Mouse (Mus musculus) embryonic fibroblast, embryonic 13.5 days (primary cell): ENCODE data around the gene Epn2. TPM values are rescaled to one million over a fixed set of nuclear protein-coding genes. Genes with fewer than 3 reads are reported as not detected.
"Not testable (repeated sequence)": the region's sequence is repeated elsewhere in the genome, so short reads cannot be mapped to it uniquely, and the experiment has no call there.

ENCODE experiments used
- H3K27ac ChIP-seq: 2 replicates; pipeline ENCODE4 v1.5.1; 2012; ENCODE audit warnings: low read length, control low read depth, inconsistent platforms; ENCODE audit not compliant: insufficient read depth
- H3K4me1 ChIP-seq: 2 replicates; pipeline ENCODE4 v1.6.1; 2011; ENCODE audit warnings: low read length; ENCODE audit not compliant: control insufficient read depth, insufficient read depth
- H3K4me3 ChIP-seq: 2 replicates; pipeline ENCODE4 v1.5.1; 2011; ENCODE audit warnings: mild to moderate bottlenecking, control low read depth, low read length; ENCODE audit not compliant: insufficient read depth
- CTCF ChIP-seq: IDR thresholded peaks from 2 replicates; pipeline ENCODE4 v1.5.1; 2011; ENCODE audit warnings: mild to moderate bottlenecking, control low read depth, low read length, moderate library complexity, borderline replicate concordance; ENCODE audit not compliant: insufficient read depth
- POLR2A ChIP-seq: IDR thresholded peaks from 2 replicates; pipeline ENCODE4 v1.6.1; 2011; ENCODE audit warnings: low read depth, mild to moderate bottlenecking, control low read depth, low read length, moderate library complexity
- polyA plus RNA-seq: library from polyadenylated mRNA; stranded (reverse); fragments of >200 nt; gene quantifications from 2 replicates; pipeline ENCODE4 v1.2.4, GENCODE M21; 2011; ENCODE audit warnings: low read depth; ENCODE audit not compliant: missing spikeins, insufficient read length

Epn2 gene
- polyA plus RNA-seq, 1 experiment, result 34.8 TPM

DNA sequence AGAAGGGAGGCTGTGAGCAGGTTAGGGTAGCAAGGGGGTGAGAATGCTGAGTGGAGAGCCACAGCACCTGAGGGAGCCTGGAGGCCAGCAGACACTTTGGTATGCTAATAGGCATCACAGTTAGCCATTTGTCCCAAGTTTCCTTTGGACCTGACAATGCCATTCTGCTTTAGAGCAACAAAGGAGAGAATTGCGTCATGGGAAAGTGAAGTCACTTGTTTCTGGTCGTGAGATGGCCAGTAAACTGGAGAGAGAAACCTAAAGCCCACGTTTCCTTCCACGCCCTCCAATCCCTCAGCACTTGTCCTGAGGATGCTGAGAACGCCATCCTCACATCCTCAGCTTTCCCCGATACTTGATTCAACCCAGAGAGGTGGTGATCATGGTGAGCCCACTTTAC, 18.9 kb upstream of the Epn2 start:
- H3K4me3 ChIP-seq, result no peak overlapping the region
- 0 out of 2 replicates have a peak, but pooled peaks cover 5% of the 10 kb centered on the region for H3K4me1 ChIP-seq
- H3K27ac ChIP-seq, result no peak overlapping the region
- TF ChIP-seq CTCF (no peak), POLR2A (no peak)

DNA sequence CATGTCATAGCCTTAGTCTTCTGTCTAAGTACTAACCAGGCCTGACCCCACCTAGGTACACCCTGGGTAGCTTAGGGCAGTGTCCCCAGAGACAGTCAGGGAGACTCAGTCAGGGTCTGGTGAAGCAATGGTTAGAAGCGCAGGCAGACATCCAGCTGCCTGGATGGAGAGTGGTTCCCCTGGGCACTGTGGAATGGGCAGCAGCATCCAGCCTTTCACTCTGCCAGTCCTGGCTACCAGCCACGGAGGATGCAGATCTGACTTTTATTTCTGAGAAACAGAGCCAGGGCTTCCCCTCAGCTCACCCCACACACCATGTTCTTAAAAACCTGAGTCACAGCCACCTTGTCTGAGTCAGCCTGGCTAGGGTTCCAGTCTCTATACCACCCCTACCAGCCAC, 18.0 kb upstream of the Epn2 start:
- Histone ChIP-seq H3K27ac (no peak overlapping the region), H3K4me1 (0 out of 2 replicates have a peak, but pooled peaks cover 5% of the 10 kb centered on the region), H3K4me3 (no peak overlapping the region)
- TF ChIP-seq CTCF (no peak), POLR2A (no peak)

DNA sequence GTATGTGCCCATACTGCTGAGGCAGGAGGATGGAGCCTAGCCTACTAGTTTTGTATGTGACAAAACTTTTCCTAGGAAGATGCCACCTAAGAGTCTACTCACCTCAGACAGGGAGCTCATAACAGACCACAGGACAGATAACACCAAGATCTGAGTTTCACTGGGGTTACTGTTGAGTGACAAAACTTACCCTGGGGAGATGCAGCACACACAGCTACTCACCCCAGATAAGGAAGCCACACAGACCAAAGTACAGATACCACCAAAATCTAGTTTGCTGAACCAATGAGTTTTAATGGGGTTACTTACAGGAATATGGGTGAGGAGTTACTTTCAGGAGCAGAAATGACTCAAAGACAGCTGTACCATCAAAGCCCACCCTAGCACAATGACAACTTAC, 13.6 kb upstream of the Epn2 start:
- TF ChIP-seq POLR2A, result no peak
- no peak for TF ChIP-seq CTCF
- Histone ChIP-seq H3K4me1 (0 out of 2 replicates have a peak, but pooled peaks cover 5% of the 10 kb centered on the region), H3K27ac (no peak overlapping the region), H3K4me3 (no peak overlapping the region)

DNA sequence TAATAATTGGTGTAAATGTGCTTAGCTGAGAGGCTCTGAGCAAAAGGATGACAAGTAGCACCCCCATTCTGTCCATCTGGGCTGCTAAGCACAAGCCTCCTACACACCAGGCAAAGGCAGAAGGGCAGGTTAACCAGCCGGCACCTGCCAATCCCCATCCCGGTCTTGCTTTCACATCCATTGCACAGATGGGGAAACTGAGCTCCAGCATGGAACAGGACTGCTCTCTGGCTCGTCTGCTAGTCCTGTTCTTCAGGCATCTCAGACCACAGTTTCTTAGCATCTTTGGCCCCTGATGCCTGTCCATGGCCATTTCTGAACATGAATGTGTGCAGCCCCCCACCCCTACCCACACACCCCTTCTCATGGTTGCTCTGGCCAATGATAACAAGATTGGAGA, 12.6 kb upstream of the Epn2 start:
- H3K4me1 ChIP-seq, result 0 out of 2 replicates have a peak, but pooled peaks cover under 1% of the 10 kb centered on the region
- H3K27ac ChIP-seq, result no peak overlapping the region
- no peak overlapping the region for H3K4me3 ChIP-seq
- TF ChIP-seq POLR2A, result no peak
- TF ChIP-seq CTCF, result no peak

- Histone ChIP-seq H3K4me1 (no peaks in the 10 kb centered on the region), H3K27ac (no peak overlapping the region), H3K4me3 (no peak overlapping the region)
- no peak for TF ChIP-seq CTCF
Measured at GRCm38 (mm10) chr11:61590516-61591213, 11.2 kb upstream of the Epn2 start.

GRCm38 (mm10) chr11:61585421-61585820, 5.9 kb upstream of the Epn2 start:
- H3K4me1 ChIP-seq, result no peaks in the 10 kb centered on the region
- H3K27ac ChIP-seq, result no peak overlapping the region
- H3K4me3 ChIP-seq, result no peak overlapping the region
- TF ChIP-seq CTCF, result no peak
- TF ChIP-seq POLR2A, result no peak

DNA sequence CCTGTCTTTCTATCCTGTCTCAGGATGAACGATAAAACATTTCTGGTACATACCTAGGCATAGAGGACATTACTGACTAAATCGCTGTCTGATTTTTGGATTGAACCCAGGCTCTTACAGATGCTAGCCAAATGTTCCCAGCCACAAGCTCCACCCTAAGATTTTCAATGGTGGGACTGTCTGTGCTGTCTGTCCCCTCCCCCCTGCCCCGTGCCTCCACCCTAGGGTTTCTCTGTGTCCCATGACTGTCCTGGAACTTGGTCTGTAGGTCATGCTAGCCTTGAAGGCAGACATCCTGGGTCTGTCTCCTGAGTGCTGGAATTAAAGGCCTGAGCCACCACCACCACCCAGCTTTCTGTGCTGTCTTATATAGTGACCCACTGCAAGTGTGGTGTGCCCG, 5.3 kb upstream of the Epn2 start:
- H3K27ac ChIP-seq, result no peak overlapping the region
- H3K4me3 ChIP-seq, result no peak overlapping the region
- H3K4me1 ChIP-seq, result no peaks in the 10 kb centered on the region
- TF ChIP-seq CTCF, result no peak
- no peak for TF ChIP-seq POLR2A

DNA sequence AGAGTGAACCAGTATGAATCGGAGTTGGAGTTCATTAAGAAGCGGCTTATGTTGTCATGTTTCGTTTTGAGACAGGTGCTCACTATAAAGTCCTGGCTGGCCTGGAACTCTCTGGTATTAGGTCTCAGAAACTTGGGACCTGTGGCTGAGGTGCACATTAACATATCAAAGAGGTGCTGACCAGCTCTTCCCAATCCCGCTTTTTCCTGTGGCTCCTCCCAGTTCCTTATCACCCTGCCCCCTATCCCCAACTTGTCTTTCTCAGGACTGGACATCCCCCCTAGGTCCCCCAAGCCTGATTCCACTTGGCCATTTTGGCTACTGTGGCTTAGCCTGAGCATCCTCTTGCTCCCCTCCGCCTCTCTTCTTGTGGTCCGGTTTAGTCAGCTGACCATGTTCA, 4.6 kb upstream of the Epn2 start:
- no peak overlapping the region for H3K4me3 ChIP-seq
- no peak for TF ChIP-seq POLR2A
- no peak for TF ChIP-seq CTCF
- H3K27ac ChIP-seq, result no peak overlapping the region
- H3K4me1 ChIP-seq, result no peaks in the 10 kb centered on the region

- not testable (repeated sequence) for H3K4me3 ChIP-seq, H3K27ac ChIP-seq, H3K4me1 ChIP-seq
Measured at GRCm38 (mm10) chr11:61582808-61583207, 3.3 kb upstream of the Epn2 start.

GRCm38 (mm10) chr11:61579878-61580381, 443 bp upstream of the Epn2 start:
- H3K4me3 ChIP-seq, result no peak overlapping the region
- peaks cover 4% of the 10 kb centered on the region; the same call in 1 of the 2 replicates for H3K4me1 ChIP-seq
- H3K27ac ChIP-seq, result no peak overlapping the region
- TF ChIP-seq POLR2A (no peak), CTCF (no peak)
